Mouse (Mus musculus): ENCODE measurements around the gene 1700066M21Rik. TPM values are rescaled to one million over a fixed set of nuclear protein-coding genes. Genes with fewer than 3 reads are reported as not detected.

Gene 1700066M21Rik
- polyA plus RNA-seq, 1 experiment from 2014 or later, result 11.2 TPM

DNA sequence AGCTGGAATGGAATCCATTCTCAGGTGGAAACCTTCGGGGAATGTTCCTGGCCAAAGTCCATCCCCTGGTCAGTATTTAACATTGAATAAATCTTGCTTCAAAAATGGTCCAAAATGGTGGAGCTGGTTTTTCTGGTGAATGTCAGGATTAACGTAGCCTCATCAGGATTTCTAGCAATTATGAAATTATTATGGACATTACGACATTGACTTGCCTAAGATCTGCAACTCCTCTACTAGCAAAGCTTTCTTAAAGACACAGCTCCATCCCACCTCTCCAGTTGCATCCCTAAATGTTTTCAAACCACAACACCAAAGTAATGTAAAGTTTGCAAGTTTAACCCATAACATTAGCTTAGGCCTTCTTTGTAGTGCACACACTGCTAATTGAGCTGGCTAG, 10.0 kb upstream of the 1700066M21Rik start:
- H3K36me3 ChIP-seq, result no peaks in the 10 kb centered on the region; the same call in 1 of the 2 replicates
- H3K9me3 ChIP-seq (replicated peaks), result no peaks in the 10 kb centered on the region
- no peak overlapping the region for H3K4me2 ChIP-seq
- H3K4me3 ChIP-seq, result no peak overlapping the region
- no peaks in the 10 kb centered on the region for H3K27me3 ChIP-seq (replicated peaks)
- WGBS (ENCODE audit: insufficient replicate concordance), result 86% methylated on average over 3 of the region's 3 CpGs
- H3K9ac ChIP-seq, result no peak overlapping the region
- no peak for ATAC-seq
- no peak overlapping the region for H3K27ac ChIP-seq
- no peaks in the 10 kb centered on the region for H3K4me1 ChIP-seq

DNA sequence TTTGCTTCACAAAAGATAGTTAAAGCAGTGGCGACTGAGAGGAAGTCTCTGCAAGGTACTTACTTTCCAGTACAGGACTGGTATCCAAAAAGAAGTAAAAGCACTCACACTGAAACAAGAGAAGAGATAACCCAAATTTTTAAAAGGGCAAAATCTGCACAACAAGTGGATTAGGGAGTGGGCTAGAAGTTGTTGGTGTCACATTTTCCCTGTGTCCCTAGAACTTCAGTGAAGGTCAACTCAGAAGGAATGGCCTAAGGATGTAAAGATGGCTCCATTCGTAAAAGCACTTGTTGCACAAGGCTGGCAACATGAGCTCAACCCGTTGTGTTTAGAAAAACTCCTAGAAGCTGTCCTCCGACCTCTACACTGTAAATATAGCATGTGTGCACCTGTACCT, 8.3 kb upstream of the 1700066M21Rik start:
- no peak overlapping the region for H3K4me2 ChIP-seq
- no peak overlapping the region for H3K4me3 ChIP-seq
- H3K27ac ChIP-seq, result no peak overlapping the region
- H3K4me1 ChIP-seq, result no peaks in the 10 kb centered on the region
- no peaks in the 10 kb centered on the region for H3K27me3 ChIP-seq (replicated peaks)
- ATAC-seq, result no peak
- no peak overlapping the region for H3K9ac ChIP-seq
- WGBS (ENCODE audit: insufficient replicate concordance), result 63% methylated on average over 4 of the region's 4 CpGs
- H3K9me3 ChIP-seq (replicated peaks), result no peaks in the 10 kb centered on the region
- H3K36me3 ChIP-seq, result peaks cover 5% of the 10 kb centered on the region; the same call in 1 of the 2 replicates

DNA sequence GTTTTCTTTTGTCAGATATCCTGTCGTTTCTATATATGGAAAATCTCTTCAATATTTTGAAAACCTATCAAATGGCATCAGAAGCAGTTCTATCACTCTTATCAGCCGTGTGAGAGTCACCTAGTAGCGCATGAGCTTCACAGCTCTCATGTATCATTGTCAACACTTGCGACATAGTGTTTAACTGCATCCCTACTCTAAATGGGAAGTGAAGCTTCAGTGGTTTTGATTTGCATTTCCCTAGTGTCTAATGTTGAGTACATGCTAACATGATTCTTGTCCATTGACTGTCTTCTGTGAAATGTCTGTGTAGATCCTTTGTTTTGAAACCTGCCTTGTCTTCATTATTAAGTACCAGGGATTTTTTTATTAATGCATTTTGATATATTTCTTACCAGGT, 7.0 kb upstream of the 1700066M21Rik start:
- Histone ChIP-seq H3K36me3 (peaks cover 5% of the 10 kb centered on the region; the same call in 1 of the 2 replicates), H3K9ac (no peak overlapping the region), H3K4me3 (no peak overlapping the region), H3K27ac (no peak overlapping the region), H3K4me1 (no peaks in the 10 kb centered on the region), H3K27me3 (replicated peaks) (no peaks in the 10 kb centered on the region), H3K9me3 (replicated peaks) (no peaks in the 10 kb centered on the region), H3K4me2 (no peak overlapping the region)
- 56% methylated on average over 4 of the region's 4 CpGs for WGBS (ENCODE audit: insufficient replicate concordance)
- no peak for ATAC-seq

DNA sequence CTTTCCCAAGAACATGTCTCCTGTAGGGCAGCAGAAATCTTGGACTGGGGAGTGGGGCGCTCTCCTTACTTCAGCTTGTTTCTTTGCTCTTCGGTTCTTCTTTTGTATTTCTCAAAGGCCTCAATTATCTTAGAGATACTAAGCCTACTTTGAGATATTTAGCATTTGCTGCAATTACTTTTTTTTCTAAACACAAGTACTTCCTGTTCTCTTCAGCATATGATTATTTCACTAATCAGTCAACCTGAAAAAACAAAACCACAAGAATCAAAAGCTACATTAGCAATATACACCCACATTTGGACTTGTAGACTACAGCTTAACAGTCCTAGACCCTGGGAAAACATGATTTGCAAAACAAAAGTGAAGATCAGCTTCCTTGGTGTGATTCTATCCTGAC, 2.1 kb upstream of the 1700066M21Rik start:
- no peak overlapping the region for H3K4me2 ChIP-seq
- peaks cover 23% of the 10 kb centered on the region for H3K4me1 ChIP-seq
- H3K9me3 ChIP-seq (replicated peaks), result no peaks in the 10 kb centered on the region
- H3K36me3 ChIP-seq, result peaks cover 5% of the 10 kb centered on the region; the same call in 1 of the 2 replicates
- ATAC-seq, result no peak
- H3K9ac ChIP-seq, result no peak overlapping the region
- H3K27me3 ChIP-seq (replicated peaks), result no peaks in the 10 kb centered on the region
- H3K4me3 ChIP-seq, result no peak overlapping the region
- H3K27ac ChIP-seq, result no peak overlapping the region
- 72% methylated on average over 2 of the region's 2 CpGs for WGBS (ENCODE audit: insufficient replicate concordance)

DNA sequence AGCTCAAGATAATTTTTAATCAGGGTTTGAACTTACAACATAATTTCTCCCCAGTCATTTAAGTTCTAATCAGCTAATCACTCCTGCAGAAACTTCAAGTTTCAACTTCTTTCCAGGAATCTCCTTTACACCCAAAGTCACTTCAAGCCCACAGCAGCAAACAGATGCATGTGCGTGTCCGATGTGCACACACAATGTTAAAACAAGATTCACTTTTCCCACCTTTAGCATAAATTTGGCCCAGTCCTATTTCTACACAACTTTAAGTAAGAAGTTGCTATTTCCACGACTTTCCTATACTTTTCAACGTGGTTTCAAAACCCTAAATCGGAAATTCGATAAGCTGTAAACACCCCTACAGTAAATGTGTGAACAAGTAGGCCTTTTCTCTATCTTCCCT, 614 bp upstream of the 1700066M21Rik start:
- whole genome bisulfite sequencing (ENCODE audit: insufficient replicate concordance), result 37% methylated on average over 6 of the region's 6 CpGs

DNA sequence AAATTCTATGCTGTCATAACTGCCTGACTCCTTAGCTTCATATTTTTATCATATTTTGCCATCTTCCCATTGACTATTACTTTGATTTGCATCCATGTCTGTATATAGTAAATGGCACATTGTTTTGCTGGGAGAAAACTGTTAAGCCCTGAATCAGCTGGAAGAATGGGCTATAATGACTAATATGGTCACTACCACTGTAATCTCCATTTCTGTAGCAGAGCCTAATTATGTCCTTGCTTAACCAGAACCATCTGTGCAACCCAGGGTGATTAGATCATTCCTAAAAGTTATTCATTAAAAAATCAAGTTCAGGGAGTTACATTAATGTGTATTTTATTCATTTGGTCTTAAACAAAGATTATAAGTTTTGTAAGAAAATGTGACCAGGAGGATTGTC, 9.1 kb downstream of the 1700066M21Rik start:
- H3K9ac ChIP-seq, result no peak overlapping the region
- no peaks in the 10 kb centered on the region for H3K27me3 ChIP-seq (replicated peaks)
- no peaks in the 10 kb centered on the region for H3K9me3 ChIP-seq (replicated peaks)
- no peak overlapping the region for H3K4me3 ChIP-seq
- no peak overlapping the region for H3K27ac ChIP-seq
- H3K4me1 ChIP-seq, result no peaks in the 10 kb centered on the region
- H3K4me2 ChIP-seq, result no peak overlapping the region
- no peak for ATAC-seq
- H3K36me3 ChIP-seq, result peaks cover 21% of the 10 kb centered on the region

More for the DNA sequence above, 614 bp upstream of the 1700066M21Rik start:
- H3K9me3 ChIP-seq (replicated peaks), result no peaks in the 10 kb centered on the region
- peaks cover 5% of the 10 kb centered on the region; the same call in 1 of the 2 replicates for H3K36me3 ChIP-seq
- no peak for ATAC-seq
- peaks cover 23% of the 10 kb centered on the region for H3K4me1 ChIP-seq
- H3K27ac ChIP-seq, result peak overlapping the region; percentile 79
- H3K4me2 ChIP-seq, result peak overlapping the region; percentile 97
- no peaks in the 10 kb centered on the region for H3K27me3 ChIP-seq (replicated peaks)
- peak overlapping the region; percentile 98 for H3K9ac ChIP-seq
- peak overlapping the region; percentile 98 for H3K4me3 ChIP-seq

DNA sequence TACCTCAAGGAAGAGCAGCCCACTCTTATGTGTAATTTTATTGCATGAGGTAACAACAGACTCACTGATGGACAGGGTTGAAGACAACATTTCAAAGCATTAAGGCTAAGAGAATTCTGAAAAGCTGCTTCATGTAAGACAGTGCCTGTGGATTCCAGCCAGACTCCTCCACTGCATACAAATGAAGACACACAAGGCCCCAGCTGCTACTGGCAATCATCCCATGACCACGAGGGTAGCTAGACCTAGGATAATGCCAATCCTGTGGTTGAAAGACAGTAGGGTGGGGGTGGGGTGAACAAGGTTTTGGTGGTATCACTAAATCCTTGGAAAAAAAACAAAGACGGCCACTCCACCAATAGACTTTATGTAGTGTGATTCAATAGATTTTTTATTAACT, 10.5 kb downstream of the 1700066M21Rik start:
- Histone ChIP-seq H3K27ac (no peak overlapping the region), H3K27me3 (replicated peaks) (no peaks in the 10 kb centered on the region), H3K4me2 (no peak overlapping the region), H3K4me3 (no peak overlapping the region), H3K4me1 (no peaks in the 10 kb centered on the region), H3K36me3 (peaks cover 26% of the 10 kb centered on the region), H3K9me3 (replicated peaks) (no peaks in the 10 kb centered on the region), H3K9ac (no peak overlapping the region)
- 53% methylated on average over 2 of the region's 2 CpGs for WGBS (ENCODE audit: insufficient replicate concordance)
- no peak for ATAC-seq

DNA sequence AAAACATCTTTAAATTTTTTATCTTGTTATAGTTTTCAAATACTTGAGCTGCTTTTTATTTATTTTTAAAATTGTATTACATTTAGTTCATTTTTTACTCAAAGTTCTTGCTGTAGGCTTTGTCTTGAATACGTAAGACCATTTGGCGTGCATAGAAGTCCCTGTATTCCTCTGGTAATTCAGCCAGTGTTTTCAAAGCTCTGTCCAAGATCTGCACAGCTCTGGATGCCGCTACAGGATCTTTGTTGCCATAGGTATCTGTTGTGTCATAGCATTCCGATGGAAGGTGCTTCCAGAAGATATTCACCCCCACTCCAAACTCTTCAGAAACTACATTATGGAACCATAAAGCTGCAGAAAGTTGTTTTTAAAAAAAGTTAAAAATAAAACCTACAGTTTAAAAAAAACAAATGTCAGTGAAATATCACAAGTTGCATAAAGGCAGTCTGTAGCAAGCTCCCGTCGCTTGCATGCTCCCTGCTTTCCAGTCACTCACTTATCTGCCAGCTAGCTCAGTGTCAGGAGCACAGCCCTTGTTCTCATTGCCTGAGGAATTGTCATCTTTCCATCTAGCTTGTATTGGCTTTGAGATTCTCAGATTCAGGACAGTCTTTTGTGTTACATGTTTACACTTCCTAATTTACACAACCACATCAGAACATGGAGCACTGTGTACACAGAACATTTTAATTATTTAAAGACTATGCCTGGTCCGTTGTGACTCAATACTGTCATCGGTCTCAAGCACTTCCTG, 11.2 kb downstream of the 1700066M21Rik start:
- Histone ChIP-seq H3K4me1 (no peaks in the 10 kb centered on the region), H3K9ac (no peak overlapping the region), H3K27ac (no peak overlapping the region), H3K27me3 (replicated peaks) (no peaks in the 10 kb centered on the region), H3K4me3 (no peak overlapping the region), H3K4me2 (no peak overlapping the region), H3K36me3 (peaks cover 33% of the 10 kb centered on the region), H3K9me3 (replicated peaks) (no peaks in the 10 kb centered on the region)
- WGBS (ENCODE audit: insufficient replicate concordance), result 82% methylated on average over 8 of the region's 8 CpGs
- ATAC-seq, result no peak

DNA sequence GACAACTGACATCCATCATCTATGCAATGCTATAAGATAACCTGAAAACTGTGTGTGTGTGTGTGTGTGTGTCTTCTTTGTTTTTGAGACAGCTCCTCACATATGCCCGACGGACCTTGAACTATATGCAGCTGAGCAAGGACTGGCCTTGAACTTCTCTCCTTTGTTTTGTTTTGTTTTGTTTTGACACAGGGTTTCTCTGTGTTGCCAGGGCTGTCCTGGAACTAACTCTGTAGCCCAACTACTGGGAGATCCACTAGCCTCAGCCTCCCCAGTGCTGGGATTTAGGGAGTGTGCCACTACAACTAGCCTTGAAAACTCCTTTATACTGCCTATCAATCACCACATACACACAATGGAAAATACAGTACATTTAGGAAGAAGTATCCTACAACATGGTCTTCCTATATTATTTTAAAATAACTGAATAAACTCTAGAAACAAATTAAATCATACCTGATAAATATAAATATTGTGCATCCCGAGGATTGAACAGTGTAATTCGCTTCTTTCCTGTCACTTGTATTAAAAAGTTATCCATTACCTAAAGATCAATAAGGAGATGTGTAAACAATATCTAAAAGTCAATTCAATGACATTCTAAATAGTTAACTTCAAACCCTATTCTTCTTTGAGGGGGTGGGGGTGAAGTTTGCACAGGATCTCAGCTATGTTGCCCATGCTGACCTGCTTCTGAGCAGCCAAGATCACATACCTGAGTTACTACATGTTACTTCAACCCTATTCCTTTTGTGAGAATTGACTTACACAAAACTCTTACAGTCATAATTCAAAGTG, 13.8 kb downstream of the 1700066M21Rik start:
- H3K27me3 ChIP-seq (replicated peaks), result no peaks in the 10 kb centered on the region
- peaks cover 45% of the 10 kb centered on the region for H3K36me3 ChIP-seq
- H3K9me3 ChIP-seq (replicated peaks), result no peaks in the 10 kb centered on the region
- no peak overlapping the region for H3K4me2 ChIP-seq
- no peaks in the 10 kb centered on the region for H3K4me1 ChIP-seq
- no peak overlapping the region for H3K27ac ChIP-seq
- no peak for ATAC-seq
- H3K9ac ChIP-seq, result no peak overlapping the region
- no peak overlapping the region for H3K4me3 ChIP-seq
- 81% methylated on average over 4 of the region's 4 CpGs for WGBS (ENCODE audit: insufficient replicate concordance)

DNA sequence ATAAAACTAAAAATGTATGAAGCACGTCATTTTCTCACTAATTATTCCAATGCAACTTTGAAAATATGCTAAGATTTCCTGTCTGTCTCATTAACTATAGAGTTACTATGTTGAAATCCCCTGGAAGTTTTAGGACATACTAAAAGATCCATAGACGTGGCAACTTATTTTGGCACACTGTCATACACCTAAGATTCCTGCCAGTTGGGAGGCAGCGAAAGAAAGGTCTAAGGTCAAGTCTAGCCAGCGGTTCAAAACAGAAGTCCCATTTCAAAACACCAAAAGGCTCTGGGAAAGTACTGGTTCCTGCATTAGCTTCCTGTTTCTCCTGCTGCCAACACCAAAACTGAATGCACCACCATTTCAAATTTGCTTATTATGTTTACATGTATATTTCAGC, 15.0 kb downstream of the 1700066M21Rik start:
- 75% methylated on average over 4 of the region's 4 CpGs for WGBS (ENCODE audit: insufficient replicate concordance)

DNA sequence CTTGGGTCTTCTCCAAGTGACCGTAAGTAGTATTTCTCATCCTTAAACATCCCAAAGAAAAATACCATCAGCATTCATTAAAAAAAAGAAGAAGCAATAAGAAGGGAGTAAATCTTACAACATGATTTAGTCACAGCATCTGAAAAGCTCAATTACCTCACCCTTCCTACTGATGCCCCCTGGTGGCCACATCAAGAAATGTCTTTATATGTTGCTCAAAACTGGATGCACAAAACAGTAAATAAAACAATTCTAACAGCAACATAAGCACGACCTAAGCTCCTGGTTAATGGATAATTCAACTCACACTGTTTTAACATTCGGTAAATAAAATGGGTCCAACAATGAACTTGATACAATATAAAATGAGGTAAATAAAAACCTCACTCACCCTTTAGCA, 16.6 kb downstream of the 1700066M21Rik start:
- Histone ChIP-seq H3K36me3 (peaks cover 55% of the 10 kb centered on the region), H3K9ac (no peak overlapping the region), H3K27ac (no peak overlapping the region), H3K9me3 (replicated peaks) (no peaks in the 10 kb centered on the region), H3K4me1 (no peaks in the 10 kb centered on the region), H3K27me3 (replicated peaks) (no peaks in the 10 kb centered on the region), H3K4me3 (no peak overlapping the region), H3K4me2 (no peak overlapping the region)
- WGBS (ENCODE audit: insufficient replicate concordance), result 50% methylated on average over 3 of the region's 3 CpGs
- ATAC-seq, result no peak

More for the DNA sequence above, 15.0 kb downstream of the 1700066M21Rik start:
- Histone ChIP-seq H3K36me3 (peaks cover 55% of the 10 kb centered on the region), H3K4me3 (no peak overlapping the region), H3K27ac (no peak overlapping the region), H3K4me1 (no peaks in the 10 kb centered on the region), H3K9ac (no peak overlapping the region), H3K9me3 (replicated peaks) (no peaks in the 10 kb centered on the region), H3K4me2 (no peak overlapping the region), H3K27me3 (replicated peaks) (no peaks in the 10 kb centered on the region)
- ATAC-seq, result no peak

DNA sequence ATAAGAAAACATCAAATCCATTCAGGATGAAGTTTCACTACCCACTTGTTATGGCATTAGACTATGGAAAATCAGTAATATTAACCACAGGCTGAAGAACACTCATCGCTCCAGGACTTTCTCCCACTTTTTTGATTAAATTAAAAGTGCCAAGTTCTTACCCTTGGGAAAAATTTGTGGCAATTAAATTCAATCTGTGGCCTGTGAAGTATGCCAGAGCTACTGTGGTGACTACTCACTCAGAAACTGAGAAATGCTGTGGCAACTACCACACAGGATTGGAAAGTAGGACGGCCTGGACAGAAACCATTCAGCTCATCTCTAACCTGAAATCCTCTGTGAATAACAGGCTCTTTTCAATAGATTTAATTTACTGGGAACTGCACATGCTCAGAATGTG, 22.9 kb downstream of the 1700066M21Rik start:
- no peaks in the 10 kb centered on the region for H3K27me3 ChIP-seq (replicated peaks)
- H3K27ac ChIP-seq, result no peak overlapping the region
- no peak overlapping the region for H3K4me3 ChIP-seq
- 85% methylated on average over 2 of the region's 2 CpGs for WGBS (ENCODE audit: insufficient replicate concordance)
- H3K4me1 ChIP-seq, result peaks cover 5% of the 10 kb centered on the region; the same call in 1 of the 2 replicates
- H3K36me3 ChIP-seq, result peaks cover 48% of the 10 kb centered on the region
- ATAC-seq, result no peak
- H3K9me3 ChIP-seq (replicated peaks), result no peaks in the 10 kb centered on the region
- H3K4me2 ChIP-seq, result no peak overlapping the region
- H3K9ac ChIP-seq, result no peak overlapping the region

Data from liver, embryonic 12.5 days (tissue).